ENCODE assay signal across 22 mouse cellular contexts in genomic region chr10:127500042-127500441, GRCm38 (mm10). TPM values are rescaled to one million over a fixed set of nuclear protein-coding genes. Genes with fewer than 3 reads are reported as not detected.
"Had no signal": no experiment of that assay in that cellular context is flagged by ENCODE, and none has a peak within 500 bp of the region (broad histone marks: within the 10 kb centered on the region; RNA-seq: fewer than 3 reads in every experiment).

No protein-coding gene starts in this region.

- ATAC-seq: liver, embryonic 12.5 days; midbrain, embryonic 15.5 days had no signal

- H3K9ac ChIP-seq: limb, embryonic 12.5 days; limb, embryonic 15.5 days; liver, embryonic 12.5 days; liver, embryonic 15.5 days; lung, embryonic 15.5 days; midbrain, embryonic 15.5 days; neural tube, embryonic 12.5 days; neural tube, embryonic 15.5 days; stomach, embryonic 15.5 days had no signal

- H3K4me3 ChIP-seq: limb, embryonic 12.5 days; limb, embryonic 15.5 days; liver, embryonic 12.5 days; liver, embryonic 15.5 days; lung, embryonic 15.5 days; megakaryocyte, embryonic 14.5 days; midbrain, embryonic 10.5 days; midbrain, embryonic 15.5 days; neural tube, embryonic 12.5 days; neural tube, embryonic 15.5 days; stomach, embryonic 15.5 days had no signal

- H3K4me1 ChIP-seq: limb, embryonic 12.5 days; limb, embryonic 15.5 days; liver, embryonic 15.5 days; lung, embryonic 15.5 days; midbrain, embryonic 10.5 days; midbrain, embryonic 15.5 days; neural tube, embryonic 12.5 days; neural tube, embryonic 15.5 days; stomach, embryonic 15.5 days had no signal

- H3K9me3 ChIP-seq: limb, embryonic 12.5 days; limb, embryonic 15.5 days; liver, embryonic 12.5 days; liver, embryonic 15.5 days; lung, embryonic 15.5 days; megakaryocyte, embryonic 14.5 days; midbrain, embryonic 10.5 days; midbrain, embryonic 15.5 days; neural tube, embryonic 12.5 days; neural tube, embryonic 15.5 days; stomach, embryonic 15.5 days had no signal

- DNase-seq: kidney, adult 8-10 months; kidney, postnatal 14 days; kidney, postnatal 4 days; left cerebral cortex, postnatal 4 days; lung, adult 18-20 months; lung, postnatal 10 days; lung, postnatal 36 days; right cerebral cortex, postnatal 25 days; spleen, adult 18-20 months; thymus, adult 18-20 months; thymus, postnatal 36 days had no signal

- H3K27ac ChIP-seq: limb, embryonic 12.5 days; limb, embryonic 15.5 days; liver, embryonic 12.5 days; liver, embryonic 15.5 days; lung, embryonic 15.5 days; midbrain, embryonic 10.5 days; midbrain, embryonic 15.5 days; neural tube, embryonic 12.5 days; neural tube, embryonic 15.5 days; stomach, embryonic 15.5 days had no signal

- H3K4me2 ChIP-seq: limb, embryonic 12.5 days; limb, embryonic 15.5 days; liver, embryonic 12.5 days; liver, embryonic 15.5 days; lung, embryonic 15.5 days; midbrain, embryonic 15.5 days; neural tube, embryonic 12.5 days; neural tube, embryonic 15.5 days; stomach, embryonic 15.5 days had no signal

- H3K27me3 ChIP-seq: limb, embryonic 12.5 days; limb, embryonic 15.5 days; liver, embryonic 15.5 days; lung, embryonic 15.5 days; midbrain, embryonic 15.5 days; neural tube, embryonic 12.5 days; neural tube, embryonic 15.5 days; stomach, embryonic 15.5 days had no signal

RNA-seq across cellular contexts. Expression of gene Nxph4, which starts 34.3 kb away (rescaled TPM):
- polyA plus RNA-seq: liver, embryonic 15.5 days had no signal
